Mouse (Mus musculus): ENCODE measurements around the gene Olfr373.
"Not testable (repeated sequence)": the region's sequence is repeated elsewhere in the genome, so short reads cannot be mapped to it uniquely, and the experiment has no call there.

The Olfr373 gene

GRCm38 (mm10) chr8:72082877-72083276, at the start of gene Olfr373:
TSS of gene Olfr373 (plus strand) at chr8:72083177.
- DNase-seq (ENCODE audit: low read depth, low spot score) = not testable (repeated sequence)

DNA sequence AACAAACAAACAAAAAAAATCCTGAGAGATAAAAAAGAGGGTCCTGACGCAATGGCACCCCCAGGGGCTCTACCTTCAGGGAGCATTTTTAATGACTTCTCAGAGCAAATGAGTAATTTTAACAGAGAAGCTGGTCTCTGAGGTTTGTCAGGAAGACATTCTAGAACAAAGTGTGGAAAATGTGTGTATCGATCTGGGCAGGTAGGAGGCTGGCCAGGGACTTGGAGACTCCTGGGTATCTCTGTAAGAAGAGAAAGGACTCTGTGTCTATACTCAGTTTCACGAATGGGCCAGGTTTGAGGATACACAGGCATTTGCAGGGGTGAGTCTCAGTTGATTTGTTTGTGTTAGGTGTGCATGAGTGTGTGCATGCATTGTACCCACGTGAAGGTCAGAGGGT, 42.1 kb upstream of the Olfr373 start, which contains the start of gene Olfr372:
TSS of gene Olfr372 (plus strand) at position 301 of the 400 bp plus-strand sequence.
- not testable (repeated sequence) for DNase-seq (ENCODE audit: low read depth, low spot score)

DNA sequence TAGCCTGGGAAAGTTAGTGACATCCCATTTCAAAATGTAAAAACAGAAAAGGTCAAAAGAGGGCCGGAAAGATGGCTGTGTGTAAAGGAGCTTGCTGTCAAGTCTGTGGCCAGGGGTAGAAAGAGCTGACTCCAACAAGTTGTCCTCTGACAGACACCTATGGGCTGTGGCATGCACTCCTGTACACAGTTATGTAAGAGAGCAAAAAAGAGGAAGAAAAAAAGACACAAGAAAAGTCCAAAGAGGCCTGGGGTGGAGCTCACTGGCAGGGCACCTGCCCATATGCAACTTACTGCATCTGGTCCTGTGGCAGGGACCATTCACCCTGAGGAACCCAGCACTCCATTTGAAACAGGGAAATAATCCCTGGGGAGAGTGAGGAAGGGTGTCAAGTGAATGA, 40.5 kb upstream of the Olfr373 start:
- no peak for DNase-seq (ENCODE audit: low read depth, low spot score)

- not testable (repeated sequence) for DNase-seq (ENCODE audit: low read depth, low spot score)
Observed at GRCm38 (mm10) chr8:72054633-72055032, 28.3 kb upstream of the Olfr373 start.

- not testable (repeated sequence) for DNase-seq (ENCODE audit: low read depth, low spot score)
Observed at GRCm38 (mm10) chr8:72057643-72058042, 25.3 kb upstream of the Olfr373 start.

DNA sequence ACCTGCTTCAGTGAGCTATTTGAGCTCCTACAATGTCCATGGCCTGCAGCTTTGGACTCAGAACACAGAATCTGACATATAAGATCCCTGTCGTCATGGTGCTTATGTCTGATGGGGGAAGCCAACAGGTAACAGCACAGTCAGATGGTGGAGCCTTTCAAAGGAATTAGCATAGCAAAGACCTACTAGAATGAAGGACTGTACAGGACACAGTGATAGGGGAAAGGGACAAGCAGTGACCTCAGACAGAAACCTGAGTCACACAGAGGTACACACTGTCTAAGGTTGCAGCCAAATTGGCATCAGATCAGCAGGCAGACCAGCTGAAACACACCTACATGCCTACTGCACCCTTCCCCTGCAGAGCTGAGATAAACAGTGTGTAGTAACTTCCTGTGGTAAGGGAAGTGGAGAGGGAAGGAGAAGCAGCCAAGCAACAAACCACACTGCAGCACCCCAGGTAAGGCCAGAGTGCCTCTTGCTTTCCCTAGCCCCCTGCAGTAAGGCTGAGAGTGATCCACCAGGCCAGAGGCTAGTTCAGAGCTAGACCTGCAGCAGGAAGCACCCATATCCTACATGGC, 16.1 kb upstream of the Olfr373 start:
- not testable (repeated sequence) for DNase-seq (ENCODE audit: low read depth, low spot score)

DNA sequence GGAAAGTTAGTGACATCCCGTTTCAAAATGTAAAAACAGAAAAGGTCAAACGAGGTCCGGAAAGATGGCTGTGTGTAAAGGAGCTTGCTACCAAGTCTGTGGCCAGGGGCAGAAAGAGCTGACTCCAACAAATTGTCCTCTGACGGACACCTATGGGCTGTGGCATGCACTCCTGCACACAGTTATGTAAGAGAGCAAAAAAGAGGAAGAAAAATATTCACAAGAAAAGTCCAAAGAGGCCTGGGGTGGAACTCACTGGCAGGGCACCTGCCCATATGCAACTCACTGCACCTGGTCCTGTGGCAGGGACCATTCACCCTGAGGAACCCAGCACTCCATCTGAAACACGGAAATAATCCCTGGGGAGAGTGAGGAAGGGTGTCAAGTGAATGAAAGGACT, 1.8 kb downstream of the Olfr373 start:
- no peak for DNase-seq (ENCODE audit: low read depth, low spot score)

DNA sequence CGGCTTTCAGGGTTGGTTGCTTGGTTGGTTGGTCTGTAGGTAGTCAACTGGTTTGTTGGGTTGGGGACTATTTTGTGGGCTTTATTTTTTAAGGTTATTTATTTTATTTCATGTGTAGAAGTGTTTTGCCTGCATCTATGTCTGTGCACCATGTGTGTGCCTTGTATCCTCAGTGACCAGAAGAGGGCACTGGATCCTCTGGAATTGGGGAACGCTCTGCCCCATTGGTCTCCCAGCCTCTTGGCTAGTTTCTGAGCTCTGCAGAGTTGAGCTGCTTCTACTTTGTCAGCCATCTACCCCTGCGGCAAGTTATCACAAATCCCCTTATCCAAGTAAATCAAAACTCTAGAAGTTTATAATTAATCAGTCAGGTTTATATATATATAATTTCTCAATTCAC, 4.6 kb downstream of the Olfr373 start:
- DNase-seq (ENCODE audit: low read depth, low spot score) = not testable (repeated sequence)

DNA sequence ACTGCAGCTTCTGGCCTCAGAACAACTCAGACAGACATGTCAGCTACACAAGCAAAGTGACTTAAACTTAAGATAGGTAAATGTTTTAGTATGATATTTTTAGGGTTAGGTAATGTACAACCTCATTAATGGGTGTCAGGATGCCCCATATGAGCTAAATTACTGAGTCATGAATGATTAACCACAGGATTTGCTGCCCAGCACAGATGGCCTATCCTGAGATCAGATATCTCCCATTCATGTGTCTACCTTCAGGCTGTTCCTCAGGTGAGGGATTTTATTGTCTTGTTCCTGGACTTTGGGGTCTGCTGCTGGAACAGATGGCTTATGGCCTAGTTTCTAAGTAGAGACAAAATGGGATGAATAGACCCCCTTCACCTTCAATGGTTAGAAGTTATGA, 13.7 kb downstream of the Olfr373 start:
- not testable (repeated sequence) for DNase-seq (ENCODE audit: low read depth, low spot score)

GRCm38 (mm10) chr8:72099377-72100103, 16.6 kb downstream of the Olfr373 start:
- not testable (repeated sequence) for DNase-seq (ENCODE audit: low read depth, low spot score)

DNA sequence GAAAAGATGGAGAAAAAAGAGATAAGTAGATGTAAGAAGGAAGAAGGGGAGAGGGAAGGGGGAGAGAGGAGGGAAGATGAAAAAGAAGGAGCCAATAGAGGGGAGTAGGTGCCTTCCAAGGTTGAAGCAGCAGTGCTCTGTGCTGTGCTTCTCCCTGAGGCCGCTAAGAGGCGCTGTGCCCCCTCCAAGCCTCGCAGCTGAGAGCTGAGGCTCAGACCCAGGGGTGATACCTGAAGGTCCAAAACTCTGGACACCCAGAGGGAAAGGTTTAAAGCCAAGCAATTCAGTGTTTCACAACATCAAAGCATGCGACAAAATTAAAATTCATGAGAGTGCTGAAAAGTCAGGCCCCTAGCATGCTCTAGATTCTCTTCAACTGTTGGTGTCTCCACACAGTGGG, 22.2 kb downstream of the Olfr373 start:
- no peak for DNase-seq (ENCODE audit: low read depth, low spot score)

DNA sequence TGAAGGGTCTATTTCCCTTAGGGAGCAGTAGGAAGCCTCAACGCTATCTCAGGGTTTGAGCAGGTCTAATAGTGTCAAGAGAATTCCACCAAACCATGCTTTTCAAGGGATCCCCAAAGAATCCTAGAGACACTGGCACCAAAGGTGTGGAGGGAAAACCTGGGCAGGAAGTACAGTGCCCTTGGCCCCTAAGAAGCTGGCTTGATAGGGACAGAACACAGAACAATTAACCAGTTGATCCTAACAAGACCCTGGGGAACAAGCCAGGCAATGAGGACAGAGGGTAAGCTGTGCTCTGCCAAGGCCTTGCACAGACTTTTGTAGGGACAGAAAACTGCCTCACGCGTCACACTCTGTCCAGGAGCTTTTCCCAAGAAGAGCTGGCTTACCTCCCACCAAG, 23.8 kb downstream of the Olfr373 start, which contains the start of gene Olfr374:
TSS of gene Olfr374 (plus strand) at position 301 of the 400 bp plus-strand sequence.
- DNase-seq (ENCODE audit: low read depth, low spot score) = no peak

- DNase-seq (ENCODE audit: low read depth, low spot score) = no peak
Observed at GRCm38 (mm10) chr8:72110876-72111275, 27.9 kb downstream of the Olfr373 start.

DNA sequence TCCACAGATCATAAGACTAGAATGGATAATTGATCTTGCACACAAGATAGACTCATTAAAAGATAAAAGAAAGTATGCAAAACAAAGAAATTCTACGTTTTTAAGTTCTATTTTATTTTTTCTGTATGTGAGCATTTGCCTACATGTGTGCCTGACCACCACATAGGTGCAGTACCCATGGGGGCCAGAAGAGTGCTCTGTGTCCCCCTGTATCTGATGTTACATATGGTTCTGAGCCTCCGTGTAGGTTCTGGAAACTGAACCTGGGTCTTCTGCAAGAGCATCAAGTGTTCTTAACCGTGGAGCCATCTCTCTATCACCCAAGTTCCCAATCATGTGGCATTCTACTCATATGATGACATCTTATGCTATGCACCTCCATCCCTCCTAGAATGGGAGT, 29.5 kb downstream of the Olfr373 start:
- DNase-seq (ENCODE audit: low read depth, low spot score) = no peak

DNA sequence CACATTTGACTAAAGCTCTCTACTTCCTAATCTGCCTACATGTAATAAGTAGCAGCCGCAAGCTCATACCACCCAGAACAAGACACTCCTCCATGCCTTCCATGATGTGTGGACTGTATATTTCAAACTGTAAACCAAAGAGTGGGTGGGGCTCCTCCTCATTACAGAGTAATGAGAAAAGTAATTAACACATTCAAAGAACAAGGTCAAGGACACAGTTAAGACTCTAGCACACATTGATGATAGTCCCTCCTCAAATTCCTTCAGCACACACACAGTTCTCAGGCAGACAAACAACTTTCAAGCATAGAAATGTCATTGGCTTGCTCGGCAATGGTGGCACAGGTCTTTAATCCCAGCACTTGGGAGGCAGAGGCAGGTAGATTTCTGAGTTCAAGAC, 32.2 kb downstream of the Olfr373 start:
- DNase-seq (ENCODE audit: low read depth, low spot score) = no peak

DNA sequence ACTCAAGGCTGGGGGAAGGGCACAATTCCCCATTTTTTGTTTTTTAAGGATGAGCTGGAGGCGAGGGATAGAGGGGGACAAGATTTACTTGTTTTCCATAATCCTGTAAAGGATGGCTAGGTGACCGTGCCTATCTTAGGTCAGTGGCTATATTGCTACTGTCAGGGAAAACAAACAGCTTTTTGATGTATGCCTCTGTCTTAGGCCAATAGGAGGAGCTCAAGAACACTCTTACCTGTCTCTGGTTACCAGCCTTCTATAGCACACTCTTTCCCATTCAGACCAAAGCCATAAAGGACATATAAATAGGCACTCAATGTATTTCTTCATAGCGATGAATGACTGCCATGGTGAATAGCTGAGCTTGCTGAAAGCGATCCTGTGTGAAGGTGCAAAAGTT, 35.6 kb downstream of the Olfr373 start:
- DNase-seq (ENCODE audit: low read depth, low spot score) = no peak

DNA sequence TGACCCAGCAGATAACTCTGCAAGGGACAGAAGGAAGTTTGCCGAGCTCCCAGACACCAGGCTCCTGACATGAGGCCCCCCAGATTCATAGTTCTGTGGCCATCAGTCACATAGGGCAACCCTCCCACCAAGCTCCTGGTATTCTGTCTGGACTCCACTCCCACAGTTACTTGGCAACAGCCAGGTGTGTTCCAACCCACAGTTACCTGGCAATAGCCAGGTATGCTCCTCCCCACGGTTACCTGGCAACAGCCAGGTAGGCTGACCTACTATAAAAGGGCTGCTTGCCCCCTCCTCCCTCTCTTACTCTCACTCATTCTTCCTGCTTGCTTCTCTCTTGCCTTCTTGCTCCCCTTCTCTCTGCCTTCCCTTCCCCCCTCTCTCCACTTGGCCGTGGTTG, 38.5 kb downstream of the Olfr373 start:
- DNase-seq (ENCODE audit: low read depth, low spot score) = not testable (repeated sequence)

DNA sequence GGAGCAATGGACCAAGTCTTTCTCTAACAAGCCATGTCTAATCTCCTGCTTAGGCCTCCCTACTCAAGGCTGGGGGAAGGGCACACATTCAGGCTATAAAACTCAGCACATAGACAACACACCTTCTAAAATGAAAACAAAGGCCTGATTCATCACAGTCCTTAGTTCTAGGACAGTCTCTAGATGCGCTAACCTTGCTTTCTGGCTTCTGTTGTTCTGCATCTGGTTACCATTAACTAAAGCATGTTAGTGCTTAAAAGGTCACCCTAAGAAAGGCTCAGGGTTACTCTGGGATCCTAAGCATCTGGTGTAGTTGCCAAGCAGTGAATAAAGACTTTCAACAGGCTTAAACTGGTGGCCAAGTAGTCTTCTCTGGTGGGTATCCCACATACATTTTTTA, 39.0 kb downstream of the Olfr373 start:
- no peak for DNase-seq (ENCODE audit: low read depth, low spot score)

DNA sequence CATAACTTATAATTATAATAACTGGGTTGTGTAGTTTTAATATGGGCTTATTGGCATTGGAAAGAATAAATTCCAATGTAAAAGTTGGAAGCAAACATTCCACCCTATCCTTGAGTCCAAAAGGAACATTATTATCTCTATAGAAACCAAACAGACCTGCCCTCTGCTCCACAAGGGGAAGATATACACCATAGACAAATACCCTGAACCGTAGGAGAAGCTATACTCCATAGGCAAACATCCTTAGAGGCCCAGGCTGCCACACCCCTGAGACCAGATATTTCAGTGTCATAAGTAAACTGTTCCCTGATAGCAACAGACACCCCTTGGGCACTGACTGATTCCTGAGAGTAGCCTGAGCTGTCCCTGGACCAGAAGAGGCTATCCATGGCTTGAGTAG, 44.9 kb downstream of the Olfr373 start:
- DNase-seq (ENCODE audit: low read depth, low spot score) = no peak

DNA sequence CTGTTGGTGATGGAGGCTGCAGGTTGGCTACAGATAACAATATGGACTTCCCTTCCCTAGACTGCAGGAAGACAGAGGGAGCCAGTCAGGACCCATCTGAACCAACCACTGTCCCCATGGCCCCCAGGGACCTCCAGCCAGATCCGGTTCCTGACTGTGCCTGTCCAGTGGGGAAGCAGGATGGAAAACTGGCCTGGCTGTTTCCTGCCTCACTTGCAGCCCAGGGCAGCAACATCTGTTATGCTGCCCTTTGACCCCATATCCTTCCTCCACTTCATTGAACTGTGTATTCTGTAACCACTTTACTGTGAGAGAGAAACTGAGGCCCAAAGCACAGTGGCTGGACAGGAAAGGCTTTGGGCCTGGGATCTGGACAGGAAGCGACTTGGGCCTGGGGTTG, 48.3 kb downstream of the Olfr373 start:
- DNase-seq (ENCODE audit: low read depth, low spot score) = no peak

- no peak for DNase-seq (ENCODE audit: low read depth, low spot score)
Observed at GRCm38 (mm10) chr8:72131901-72132300, 48.9 kb downstream of the Olfr373 start.

DNA sequence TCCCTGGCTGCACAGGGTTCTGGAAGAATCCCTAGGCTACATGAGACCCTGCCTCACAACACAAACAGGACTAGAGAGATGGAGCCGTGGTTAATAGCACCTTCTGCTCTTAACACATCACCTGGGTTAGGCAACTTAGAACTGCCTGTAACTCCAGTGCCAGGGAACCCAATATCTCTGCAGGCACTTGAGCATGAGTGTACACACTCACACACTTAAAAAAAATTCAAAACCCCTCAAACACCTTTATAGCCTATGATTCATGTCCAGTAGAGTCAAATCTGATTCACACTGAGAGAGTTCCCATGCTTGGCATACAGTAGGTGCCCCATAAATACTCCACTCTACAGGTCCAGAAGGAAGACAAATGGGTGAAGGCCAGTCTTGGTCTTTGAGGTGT, 49.4 kb downstream of the Olfr373 start:
- no peak for DNase-seq (ENCODE audit: low read depth, low spot score)

DNA sequence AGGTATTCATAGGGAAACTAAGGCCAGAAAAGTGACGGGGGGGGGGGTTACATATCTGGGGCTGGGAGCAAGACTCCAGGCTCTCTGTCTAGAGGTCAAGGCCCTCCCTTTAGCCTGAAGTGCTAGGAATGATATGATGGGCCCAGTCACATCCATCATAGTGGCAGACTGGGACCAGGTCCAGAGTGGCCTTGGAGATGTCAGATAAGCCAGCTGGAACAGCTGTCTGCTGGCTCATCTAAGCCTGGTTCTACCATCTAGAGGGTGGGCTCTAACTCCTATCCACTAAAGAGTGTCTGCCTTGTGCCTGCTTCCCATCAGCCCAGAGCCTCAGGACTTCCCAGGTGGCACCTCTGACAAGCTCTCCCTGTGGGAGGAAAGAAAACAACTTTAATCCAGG, 49.9 kb downstream of the Olfr373 start:
- DNase-seq (ENCODE audit: low read depth, low spot score) = no peak
